Mouse (Mus musculus) intestine, postnatal 0 days (tissue): Measurements from ENCODE around the gene Cd247. TPM values are rescaled to one million over a fixed set of nuclear protein-coding genes. Genes with fewer than 3 reads are reported as not detected.
A peak's percentile ranks its signal among the peaks of the same experiment; 100 is the strongest.

Source experiments
- ATAC-seq: fragments of 200-750 bp; cut with Nextera tagmentation; 2 replicates; pipeline ENCODE4 v1.8.0; 2017; ENCODE audit warnings: mild to moderate bottlenecking, moderate TSS enrichment, moderate library complexity
- H3K27ac ChIP-seq: fragments of 300-500 bp; sonication (generic); 2 replicates; pipeline ENCODE4 v1.5.1; 2014; ENCODE audit warnings: mild to moderate bottlenecking, low read depth, low read length, moderate library complexity
- H3K27me3 ChIP-seq: fragments of 300-500 bp; sonication (generic); replicated peaks from 2 replicates; pipeline ENCODE4 v1.6.1; 2014; ENCODE audit warnings: low read length, mixed read lengths; ENCODE audit not compliant: control insufficient read depth, insufficient read depth
- H3K36me3 ChIP-seq: fragments of 300-500 bp; sonication (generic); 2 replicates; pipeline ENCODE4 v1.6.1; 2014; ENCODE audit warnings: mild to moderate bottlenecking, moderate library complexity; ENCODE audit not compliant: control insufficient read depth, insufficient read depth
- H3K4me1 ChIP-seq: fragments of 300-500 bp; sonication (generic); replicated peaks from 2 replicates; pipeline ENCODE4 v1.6.1; 2014; ENCODE audit warnings: antibody characterized with exemption, low read length, mixed read lengths; ENCODE audit not compliant: control insufficient read depth, insufficient read depth
- H3K4me2 ChIP-seq: fragments of 300-500 bp; sonication (generic); replicated peaks from 2 replicates; pipeline ENCODE4 v1.6.1; 2014; ENCODE audit warnings: low read depth, mild to moderate bottlenecking, moderate library complexity
- H3K4me3 ChIP-seq: fragments of 300-500 bp; sonication (generic); 2 replicates; pipeline ENCODE4 v1.5.1; 2014; ENCODE audit warnings: low read depth, low read length
- H3K9ac ChIP-seq: fragments of 300-500 bp; sonication (generic); 2 replicates; pipeline ENCODE4 v1.6.1; 2014; ENCODE audit warnings: mild to moderate bottlenecking, low read depth, low read length
- H3K9me3 ChIP-seq: fragments of 300-500 bp; sonication (generic); 2 replicates; pipeline ENCODE4 v1.6.1; 2016; ENCODE audit warnings: mixed run types; ENCODE audit not compliant: control insufficient read depth
- CTCF ChIP-seq: sonication (generic); IDR thresholded peaks from 2 replicates; pipeline ENCODE4 v1.5.1; 2016; ENCODE audit warnings: low read depth, mild to moderate bottlenecking, control low read depth, antibody characterized with exemption, moderate library complexity
- WGBS: fragments of 180-500 bp; shearing (Covaris S2); extraction: QIAGEN DNeasy Blood & Tissue Kit; methylation state at CpG from one replicate; pipeline ENCODE4 v1.1.7; 2014; 5-methylcytosine and 5-hydroxymethylcytosine counted together
- polyA plus RNA-seq: library from polyadenylated mRNA; unstranded; fragments of >200 nt; fragmentation: Nextera tagmentation; extraction: Ambion mirVana; gene quantifications from 2 replicates; pipeline ENCODE4 v1.2.1, GENCODE M21; 2015

The Cd247 gene
- polyA plus RNA-seq, 1 experiment from 2014 or later, result 0.50 TPM

DNA sequence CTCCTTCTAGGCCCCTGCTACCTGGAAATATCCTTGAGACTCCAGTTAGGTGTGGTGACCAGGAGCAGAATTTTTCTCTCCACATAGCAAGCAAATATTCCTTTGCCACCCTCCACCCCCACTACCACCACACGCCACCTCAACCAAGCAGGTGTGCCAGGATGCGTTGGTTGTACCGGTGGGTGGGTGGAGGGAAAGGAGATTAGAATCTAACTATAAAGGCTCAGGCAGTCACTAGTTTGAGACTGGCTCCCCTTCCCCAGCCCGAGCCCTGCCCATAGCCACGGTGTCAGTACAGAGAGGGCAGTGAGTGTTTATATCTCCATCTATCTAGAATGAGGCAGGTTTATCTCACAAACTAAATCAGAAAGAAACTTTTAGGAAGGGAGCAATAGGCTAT lies 39.7 kb downstream of the Cd247 start:
- no peak overlapping the region for H3K27ac ChIP-seq
- no peak for TF ChIP-seq CTCF
- no peak for ATAC-seq
- H3K9me3 ChIP-seq, result no peaks in the 10 kb centered on the region
- H3K4me1 ChIP-seq, result no peaks in the 10 kb centered on the region
- 77% methylated on average over 5 of the region's 5 CpGs for WGBS
- no peak overlapping the region for H3K4me2 ChIP-seq
- H3K27me3 ChIP-seq, result no peaks in the 10 kb centered on the region
- no peak overlapping the region for H3K9ac ChIP-seq
- H3K36me3 ChIP-seq, result no peaks in the 10 kb centered on the region
- H3K4me3 ChIP-seq, result no peak overlapping the region

DNA sequence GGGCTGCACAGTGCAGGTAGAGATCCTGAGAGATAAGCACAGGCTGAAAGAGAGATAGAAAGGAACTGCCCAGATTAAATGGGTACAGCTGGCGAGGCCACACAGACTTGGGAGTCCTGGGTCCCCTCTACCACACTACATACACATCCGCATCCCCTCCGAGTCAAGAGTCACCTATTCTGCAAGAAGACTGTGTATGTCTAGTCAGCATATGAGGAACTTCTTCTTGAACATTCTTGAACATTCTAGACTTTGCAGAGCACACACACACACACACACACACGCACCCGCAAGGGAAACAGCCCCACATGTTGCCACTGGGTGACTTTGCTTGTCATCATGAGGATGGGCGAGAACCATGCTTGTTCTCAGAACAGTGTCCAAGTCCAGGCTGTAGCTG lies 40.1 kb downstream of the Cd247 start:
- Histone ChIP-seq H3K4me3 (no peak overlapping the region), H3K9me3 (no peaks in the 10 kb centered on the region), H3K4me1 (no peaks in the 10 kb centered on the region), H3K36me3 (no peaks in the 10 kb centered on the region), H3K27me3 (no peaks in the 10 kb centered on the region), H3K9ac (no peak overlapping the region), H3K4me2 (no peak overlapping the region), H3K27ac (no peak overlapping the region)
- no peak for ATAC-seq
- no peak for TF ChIP-seq CTCF
- 93% methylated on average over 6 of the region's 6 CpGs for WGBS

DNA sequence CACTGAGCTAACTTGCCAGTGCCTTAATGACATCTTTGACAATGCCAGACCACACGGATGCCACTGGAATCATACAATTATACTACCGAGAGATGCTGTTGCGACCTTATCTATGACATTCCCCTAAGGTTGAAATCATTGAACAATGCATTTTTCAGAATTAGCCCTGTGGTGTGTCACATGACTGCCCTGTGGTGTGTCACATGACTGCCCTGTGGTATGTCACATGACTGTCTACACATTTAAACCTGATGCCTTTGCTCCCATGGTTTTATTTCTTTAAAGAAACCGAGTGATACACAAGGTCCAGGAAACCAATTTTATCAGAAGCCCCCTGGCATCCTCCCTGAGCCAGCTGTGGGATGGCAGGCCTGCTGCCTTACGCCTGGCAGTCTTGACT lies 41.4 kb downstream of the Cd247 start:
- H3K4me2 ChIP-seq, result no peak overlapping the region
- H3K9ac ChIP-seq, result no peak overlapping the region
- H3K4me1 ChIP-seq, result no peaks in the 10 kb centered on the region
- no peaks in the 10 kb centered on the region for H3K36me3 ChIP-seq
- no peak for TF ChIP-seq CTCF
- no peak overlapping the region for H3K27ac ChIP-seq
- H3K4me3 ChIP-seq, result no peak overlapping the region
- no peak for ATAC-seq
- 89% methylated on average over 5 of the region's 5 CpGs for WGBS
- no peaks in the 10 kb centered on the region for H3K27me3 ChIP-seq
- no peaks in the 10 kb centered on the region for H3K9me3 ChIP-seq

DNA sequence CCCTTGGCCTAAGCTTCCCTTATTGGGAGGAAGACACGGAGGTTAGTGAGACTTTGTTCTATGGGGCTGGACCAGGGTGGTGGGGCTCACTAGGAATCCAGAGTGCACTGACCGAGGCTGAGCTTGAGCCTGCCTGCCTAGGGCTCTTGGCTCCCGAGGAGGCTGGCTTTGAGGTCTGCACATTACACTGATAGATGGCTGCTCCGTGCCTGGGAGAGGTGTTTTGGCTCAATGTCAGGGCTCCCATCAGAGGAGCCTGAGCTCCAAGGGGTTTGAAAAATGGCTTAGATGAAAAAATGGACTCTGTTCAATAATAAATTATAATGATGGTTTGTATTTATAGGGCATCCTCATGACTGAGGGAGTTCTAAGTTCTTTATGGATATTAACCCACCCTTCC lies 44.8 kb downstream of the Cd247 start:
- no peaks in the 10 kb centered on the region for H3K36me3 ChIP-seq
- no peak overlapping the region for H3K27ac ChIP-seq
- H3K4me1 ChIP-seq, result no peaks in the 10 kb centered on the region; the same call in none of the 2 replicates
- no peak for ATAC-seq
- H3K4me3 ChIP-seq, result no peak overlapping the region
- H3K4me2 ChIP-seq, result no peak overlapping the region
- H3K27me3 ChIP-seq, result no peaks in the 10 kb centered on the region
- no peak for TF ChIP-seq CTCF
- no peaks in the 10 kb centered on the region for H3K9me3 ChIP-seq
- WGBS, result 54% methylated on average over 4 of the region's 4 CpGs
- H3K9ac ChIP-seq, result no peak overlapping the region

DNA sequence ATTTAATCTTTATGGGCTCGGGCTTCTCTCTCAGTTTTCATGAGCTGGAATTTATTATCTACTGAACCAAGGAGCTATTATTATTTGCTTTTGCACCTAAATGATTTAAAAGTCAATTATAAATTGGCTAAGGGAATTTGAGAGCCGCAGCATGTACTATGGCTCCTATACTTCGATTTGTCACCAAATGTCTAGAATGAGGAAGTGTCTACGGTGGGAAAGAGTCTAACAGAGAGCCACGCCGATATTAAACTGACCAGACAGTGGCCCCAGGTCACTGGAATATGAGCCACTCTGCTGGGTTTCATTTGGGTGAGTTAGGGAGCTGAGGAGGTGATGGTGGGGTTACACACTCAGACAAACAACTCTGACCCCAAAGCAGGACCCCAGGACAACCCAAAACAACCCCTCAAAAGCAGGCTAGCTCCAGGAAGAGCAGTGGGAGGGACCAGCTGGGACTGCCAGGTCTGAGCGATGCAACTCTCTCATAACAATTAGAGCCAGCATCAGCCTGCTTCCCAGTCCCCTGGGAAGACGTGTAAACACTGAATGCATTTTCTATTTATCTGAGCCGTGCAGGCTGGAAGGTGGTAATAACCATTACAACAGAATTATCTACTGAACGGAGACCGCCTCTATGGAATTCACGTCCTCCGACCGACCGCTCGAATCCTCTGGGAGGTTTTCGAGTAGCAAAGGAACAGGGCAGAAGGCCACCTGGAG lies 45.6 kb downstream of the Cd247 start:
- H3K4me2 ChIP-seq, result peak overlapping the region; percentile 31; the same call in 1 of the 2 replicates
- H3K27ac ChIP-seq, result no peak overlapping the region
- no peaks in the 10 kb centered on the region; the same call in none of the 2 replicates for H3K4me1 ChIP-seq
- no peak overlapping the region for H3K9ac ChIP-seq
- no peak for ATAC-seq
- H3K36me3 ChIP-seq, result no peaks in the 10 kb centered on the region
- no peak for TF ChIP-seq CTCF
- WGBS, result 29% methylated on average over 17 of the region's 17 CpGs
- H3K27me3 ChIP-seq, result no peaks in the 10 kb centered on the region
- no peak overlapping the region for H3K4me3 ChIP-seq
- no peaks in the 10 kb centered on the region for H3K9me3 ChIP-seq

- TF ChIP-seq CTCF, result no peak
- no peaks in the 10 kb centered on the region; the same call in none of the 2 replicates for H3K4me1 ChIP-seq
- no peak overlapping the region for H3K9ac ChIP-seq
- no peak overlapping the region for H3K27ac ChIP-seq
- WGBS, result 34% methylated on average over 12 of the region's 12 CpGs
- no peak overlapping the region for H3K4me3 ChIP-seq
- peak overlapping the region; percentile 31; the same call in 1 of the 2 replicates for H3K4me2 ChIP-seq
- no peaks in the 10 kb centered on the region for H3K27me3 ChIP-seq
- ATAC-seq, result no peak
- no peaks in the 10 kb centered on the region for H3K36me3 ChIP-seq
- no peaks in the 10 kb centered on the region for H3K9me3 ChIP-seq
Observed at GRCm38 (mm10) chr1:165834633-165834975, 46.1 kb downstream of the Cd247 start.
